Mouse (Mus musculus) stomach, postnatal 0 days (tissue): ENCODE results near the gene Zrsr1.

Source experiments
- CTCF ChIP-seq: IDR thresholded peaks from 2 replicates; pipeline ENCODE4 v1.5.1; 2016; ENCODE audit warnings: antibody characterized with exemption, low read depth, mild to moderate bottlenecking, moderate library complexity
- EP300 ChIP-seq: optimal IDR thresholded peaks from 2 replicates; pipeline ENCODE3; 2016; ENCODE audit warnings: antibody characterized with exemption

DNA sequence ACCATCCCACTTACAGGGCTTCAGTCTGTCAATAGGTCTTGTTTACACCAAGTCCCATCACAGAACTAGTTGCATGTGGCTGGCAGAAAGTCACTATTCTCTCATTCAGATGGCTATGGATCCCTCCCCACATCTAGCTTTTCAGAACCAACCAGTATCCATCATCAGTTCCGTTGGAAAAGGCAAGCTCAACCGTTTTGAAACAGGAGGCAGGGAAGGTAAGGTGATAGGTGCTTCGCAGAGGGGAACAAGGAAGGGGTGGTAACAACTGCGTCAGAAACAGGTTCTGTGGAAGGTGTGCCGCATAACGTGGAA is 35.3 kb downstream of the Zrsr1 start:
- TF ChIP-seq CTCF (no peak), EP300 (no peak)
